Mouse (Mus musculus) bone marrow, adult 2 months (tissue): ENCODE data around the gene Akap9.

Experiments used
- CTCF ChIP-seq: fragments of 200-500 bp; IDR thresholded peaks from 2 replicates; pipeline ENCODE4 v1.5.1; 2011; ENCODE audit warnings: low read length, control low read depth; ENCODE audit not compliant: control insufficient read depth, insufficient read depth
- POLR2A ChIP-seq: fragments of 200-500 bp; IDR thresholded peaks from 2 replicates; pipeline ENCODE4 v1.6.1; 2011; ENCODE audit warnings: low read depth, mild to moderate bottlenecking, control low read depth, low read length, borderline replicate concordance; ENCODE audit not compliant: control insufficient read depth

DNA sequence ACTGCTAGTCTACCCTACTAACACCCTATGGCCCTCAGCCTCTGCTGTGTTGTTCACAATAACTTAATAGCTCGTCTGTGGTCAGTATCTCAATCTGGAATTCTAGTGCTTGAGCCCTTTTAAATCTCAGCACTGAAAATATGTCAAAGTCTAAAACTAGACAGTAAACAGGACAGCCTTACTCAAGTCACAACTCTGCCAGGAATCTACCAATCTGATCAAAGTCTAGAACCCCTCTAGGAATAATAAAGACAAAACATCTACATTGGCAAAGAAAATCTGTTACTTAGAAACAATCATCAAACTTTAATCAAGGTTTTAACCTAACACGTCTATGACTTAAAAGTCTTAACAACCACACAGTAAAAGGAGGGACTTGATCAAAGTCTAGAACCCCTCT lies 153.0 kb downstream of the Akap9 start:
- TF ChIP-seq POLR2A: no peak
- no peak for TF ChIP-seq CTCF
